Mouse (Mus musculus) thymus, postnatal 25 days (tissue): ENCODE results near the gene Capns2.
"Not testable (repeated sequence)": the region's sequence is repeated elsewhere in the genome, so short reads cannot be mapped to it uniquely, and the experiment has no call there.

ENCODE experiments used
- DNase-seq: peaks from one replicate; pipeline ENCODE4 v3.0.0; 2022

The Capns2 gene

DNA sequence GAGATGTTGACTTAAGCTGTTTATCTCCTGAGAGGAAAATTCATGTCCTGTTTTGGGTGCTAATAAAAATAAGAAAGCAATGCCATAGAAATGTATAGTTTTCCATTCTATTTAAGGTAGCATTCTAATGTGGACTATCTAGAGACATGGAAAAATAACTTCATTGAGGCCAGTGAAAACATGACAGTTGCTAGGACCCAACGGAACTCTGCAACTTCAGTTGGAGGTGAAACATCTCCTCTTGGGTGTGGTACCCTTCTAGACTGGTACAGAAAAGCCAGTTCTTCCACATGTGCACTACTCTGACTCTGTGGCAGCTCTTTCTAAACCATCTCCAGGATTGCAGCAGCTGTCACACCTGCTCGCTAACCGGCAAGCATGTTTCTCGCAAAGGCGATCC lies at the start of gene Capns2:
Gene Capns2 (plus strand): TSS at position 301 of the 400 bp plus-strand sequence.
- DNase-seq = no peak

- no peak for DNase-seq
Observed at GRCm38 (mm10) chr8:92853188-92853983, 47.8 kb upstream of the Capns2 start.

- no peak for DNase-seq
Observed at GRCm38 (mm10) chr8:92854673-92855072, 46.5 kb upstream of the Capns2 start.

- DNase-seq = peak; percentile 29
Observed at GRCm38 (mm10) chr8:92855171-92855894, 45.9 kb upstream of the Capns2 start, which contains the start of gene Lpcat2. Gene Lpcat2 (plus strand): TSS chr8:92855339.

- DNase-seq = no peak
Observed at GRCm38 (mm10) chr8:92856273-92856986, 44.8 kb upstream of the Capns2 start.

DNA sequence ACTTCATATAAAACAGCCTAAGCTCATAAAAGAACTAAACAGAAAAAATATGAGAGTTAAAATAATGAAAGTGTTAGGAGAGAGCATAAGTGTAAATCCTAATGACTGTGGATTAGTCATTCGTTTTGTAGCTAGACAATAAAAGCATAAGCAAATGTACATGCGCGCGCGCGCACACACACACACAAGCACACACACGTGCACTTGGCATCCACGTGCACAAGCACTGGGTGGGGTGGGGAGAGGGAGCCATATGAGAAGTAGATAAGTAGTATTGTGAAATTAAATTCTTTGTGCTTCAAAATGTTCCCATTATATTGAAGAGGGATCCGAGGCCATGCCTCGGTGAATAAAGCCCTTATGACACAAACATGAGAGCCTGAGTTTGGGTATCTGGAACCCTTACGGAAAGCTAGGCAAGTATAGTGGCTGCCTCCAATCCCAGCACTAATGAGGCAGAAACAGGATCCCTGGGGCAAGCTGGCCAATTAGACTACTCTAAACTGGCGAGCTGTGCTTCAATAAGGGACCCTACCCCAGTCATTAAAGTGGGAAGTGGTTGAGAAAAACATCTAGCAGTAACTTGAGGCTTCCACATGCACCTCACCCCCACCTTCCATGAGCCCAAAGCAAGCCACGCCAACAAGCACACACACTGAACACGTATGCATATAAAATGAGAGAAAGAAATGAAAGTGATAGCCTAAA lies 42.6 kb upstream of the Capns2 start:
- no peak for DNase-seq

DNA sequence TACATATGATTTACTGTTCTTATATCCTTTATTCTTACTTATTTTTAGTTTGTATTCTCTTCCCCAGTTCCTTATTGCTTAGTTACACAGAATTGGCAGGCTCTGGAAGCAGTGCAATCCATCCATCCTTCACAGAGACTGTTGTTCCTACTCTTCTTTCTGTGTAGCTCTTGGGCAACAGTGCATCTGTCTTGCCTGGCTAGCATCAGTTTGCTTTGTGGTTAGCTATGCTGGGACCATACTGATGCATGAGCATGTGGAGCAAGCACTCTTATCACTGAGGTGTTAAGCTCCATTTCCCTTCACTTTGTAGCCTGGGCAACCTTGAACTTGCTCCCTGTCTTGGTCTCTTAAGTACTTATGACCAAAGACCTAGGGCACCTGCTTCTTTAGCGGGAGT lies 39.2 kb upstream of the Capns2 start:
- DNase-seq = no peak

DNA sequence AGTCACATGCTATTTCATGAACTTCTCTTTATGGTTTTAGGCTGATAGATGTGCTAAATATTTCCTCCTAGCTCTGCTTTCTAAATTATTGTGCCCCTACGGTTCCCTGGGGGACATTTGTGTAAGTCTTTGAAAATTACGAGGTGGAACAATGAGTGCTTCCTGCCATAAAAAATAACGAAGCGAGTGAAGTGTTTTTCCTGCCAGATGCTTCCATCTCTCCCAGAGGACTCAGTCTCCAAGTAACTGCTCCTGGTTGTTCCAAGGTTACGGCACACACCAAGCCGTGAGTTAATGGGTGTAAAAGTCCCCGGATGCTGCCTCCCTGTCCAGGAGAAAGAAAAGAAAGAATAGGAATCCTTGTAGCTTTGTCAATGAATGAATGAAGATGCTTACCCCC lies 30.9 kb upstream of the Capns2 start:
- DNase-seq = no peak

DNA sequence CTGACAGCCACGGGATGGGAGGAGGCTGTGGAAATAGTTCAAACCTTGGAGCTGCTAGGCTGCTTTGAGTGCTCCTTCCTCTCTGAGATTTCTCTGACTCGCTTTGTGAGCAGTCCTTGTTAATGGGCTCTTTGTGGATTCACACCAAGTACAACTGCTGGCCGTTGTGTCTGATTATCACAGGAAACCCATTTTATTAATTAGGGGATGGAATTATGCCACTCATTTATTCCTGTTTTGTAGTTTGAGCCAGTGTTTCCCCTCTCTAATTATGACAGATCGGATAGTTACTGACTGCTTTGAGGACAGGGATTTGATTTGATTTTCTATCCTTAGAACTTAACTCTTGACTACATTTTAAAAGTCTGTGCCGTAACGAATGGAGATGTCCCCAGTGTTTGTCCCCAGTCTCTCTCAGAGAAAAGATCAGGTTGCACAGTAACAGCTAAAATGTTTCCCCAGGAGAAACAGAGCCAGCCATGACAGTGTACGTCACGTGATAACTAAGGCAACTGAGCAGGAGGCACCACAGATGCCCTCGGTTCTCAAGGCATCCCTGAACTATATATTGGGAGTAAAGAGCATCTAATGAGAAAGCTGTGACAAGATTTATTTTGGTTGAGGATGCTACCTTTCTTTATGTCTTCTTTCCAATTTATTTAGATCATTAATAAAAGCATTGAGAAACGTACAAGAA lies 29.0 kb upstream of the Capns2 start:
- DNase-seq = no peak

GRCm38 (mm10) chr8:92875795-92876194 lies 25.4 kb upstream of the Capns2 start:
- no peak for DNase-seq

DNA sequence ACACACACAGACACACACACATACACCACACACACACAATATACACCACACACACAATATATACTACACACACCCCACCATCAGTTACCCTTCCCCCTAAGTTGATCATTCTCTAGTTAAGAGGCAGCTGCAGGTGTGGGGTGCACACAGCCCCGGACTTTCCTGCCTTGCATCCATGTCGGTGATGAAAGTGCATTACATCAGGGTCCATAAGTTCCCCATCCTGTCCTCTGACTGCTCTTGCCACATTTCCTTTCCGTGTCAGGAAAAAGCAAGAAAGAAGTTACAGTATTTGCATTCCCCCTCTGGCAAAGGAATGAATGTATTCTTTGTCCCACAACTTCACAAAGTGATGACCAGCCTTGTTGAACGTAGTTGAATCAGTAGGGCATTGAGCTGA lies 20.0 kb upstream of the Capns2 start:
- no peak for DNase-seq

GRCm38 (mm10) chr8:92883771-92884170 lies 17.4 kb upstream of the Capns2 start:
- no peak for DNase-seq

- DNase-seq = not testable (repeated sequence)
Observed at GRCm38 (mm10) chr8:92892216-92892615, 9.0 kb upstream of the Capns2 start.

GRCm38 (mm10) chr8:92893870-92894269 lies 7.3 kb upstream of the Capns2 start:
- no peak for DNase-seq

- no peak for DNase-seq
Observed at GRCm38 (mm10) chr8:92895053-92895452, 6.2 kb upstream of the Capns2 start.

DNA sequence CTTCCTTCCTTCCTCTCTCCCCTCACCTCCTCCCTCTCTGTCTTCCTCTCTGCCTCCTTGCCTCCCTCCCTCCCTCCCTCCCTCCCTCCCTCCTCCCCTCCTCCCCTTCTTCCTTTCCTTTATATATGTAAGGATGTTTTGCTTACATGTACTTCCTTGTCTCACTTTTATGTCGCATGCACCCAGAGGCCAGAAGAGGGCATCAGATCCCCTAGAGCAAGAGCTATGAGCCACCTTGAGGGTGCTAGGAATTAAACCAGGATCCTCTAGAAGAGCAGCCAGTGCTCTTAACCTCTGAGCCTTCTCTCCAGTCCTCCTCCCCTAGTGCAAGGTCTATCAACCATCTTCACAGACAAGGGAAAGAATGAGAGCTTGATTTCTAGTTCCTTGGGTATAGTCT lies 5.2 kb upstream of the Capns2 start:
- no peak for DNase-seq

- no peak for DNase-seq
Observed at GRCm38 (mm10) chr8:92896611-92897010, 4.6 kb upstream of the Capns2 start.

GRCm38 (mm10) chr8:92897794-92898193 lies 3.4 kb upstream of the Capns2 start:
- no peak for DNase-seq

GRCm38 (mm10) chr8:92899590-92899989 lies 1.6 kb upstream of the Capns2 start:
- DNase-seq = no peak

GRCm38 (mm10) chr8:92902981-92903380 lies 1.8 kb downstream of the Capns2 start:
- no peak for DNase-seq

DNA sequence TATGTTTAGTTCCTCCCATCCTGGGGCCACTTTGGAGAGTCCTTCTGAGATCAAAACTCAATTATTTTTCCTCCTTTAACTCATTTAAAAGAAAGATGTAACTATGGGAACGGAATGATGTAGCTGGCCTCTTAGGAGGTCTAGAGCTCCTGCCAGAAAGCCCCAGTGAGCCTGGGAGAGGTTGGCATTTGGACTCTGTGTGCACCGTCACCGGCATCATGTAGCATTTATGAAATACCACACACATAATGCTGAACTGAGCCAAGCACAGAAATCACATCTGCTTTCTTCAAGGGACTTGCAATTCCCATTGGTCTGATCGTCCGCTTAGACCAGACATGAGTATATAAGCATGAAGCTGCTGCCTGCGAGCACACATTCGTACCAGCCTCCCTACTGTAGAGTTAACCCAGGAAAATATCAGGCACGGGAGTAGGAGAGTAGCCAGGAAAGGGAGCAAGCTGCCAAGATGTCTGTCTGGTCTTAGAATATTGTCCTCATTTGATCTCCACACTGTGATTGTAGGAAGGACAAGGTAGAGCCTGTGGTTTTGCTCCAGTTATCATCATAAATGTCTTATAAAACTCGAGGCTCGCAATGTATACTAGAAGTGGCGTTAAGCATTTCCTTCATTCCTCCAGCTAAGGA lies 2.4 kb downstream of the Capns2 start:
- no peak for DNase-seq

DNA sequence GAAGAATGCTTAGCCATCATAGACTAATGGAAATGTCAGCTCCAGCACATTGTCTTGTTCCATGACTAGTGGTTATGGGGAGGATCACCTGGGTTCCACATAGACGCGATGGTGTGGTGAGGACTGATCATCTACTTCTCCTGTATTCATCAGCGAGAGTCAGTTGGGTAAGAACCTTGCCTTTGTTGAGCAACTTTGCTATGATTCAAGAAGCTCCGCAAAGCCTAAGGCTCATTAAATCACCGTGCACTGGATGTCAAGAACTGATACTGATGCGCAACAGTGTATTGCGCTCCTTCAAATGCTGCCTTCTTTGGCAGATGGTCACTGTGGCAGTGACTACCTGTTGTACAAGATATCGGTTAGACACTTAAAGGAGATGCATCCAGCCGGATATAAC lies 5.3 kb downstream of the Capns2 start:
- no peak for DNase-seq
